Mouse (Mus musculus) CH12.LX (cell line): ENCODE data around the gene Kcne3.

Source experiments
- BHLHE40 ChIP-seq: IDR thresholded peaks from 2 replicates; pipeline ENCODE4 v1.6.1; 2011; ENCODE audit warnings: mild to moderate bottlenecking, low read depth, low read length, improper control_type of control experiment
- CHD1 ChIP-seq: IDR thresholded peaks from 2 replicates; pipeline ENCODE4 v1.6.1; 2012; ENCODE audit warnings: low read depth, low read length, improper control_type of control experiment, inconsistent platforms
- CTCF ChIP-seq, 2 experiments: IDR thresholded peaks in 1 of 2; conservative IDR thresholded peaks in 1 of 2; 2 replicates each; pipeline ENCODE4 v1.5.1; 2011 to 2012; ENCODE audit warnings: low read depth in 2 of 2, low read length in 2 of 2, improper control_type of control experiment in 1 of 2, inconsistent platforms in 1 of 2, mild to moderate bottlenecking in 1 of 2, moderate library complexity in 1 of 2
- E2F4 ChIP-seq: IDR thresholded peaks from 2 replicates; pipeline ENCODE4 v1.6.1; 2011; ENCODE audit warnings: low read depth, low read length, improper control_type of control experiment; ENCODE audit not compliant: insufficient replicate concordance
- EP300 ChIP-seq: IDR thresholded peaks from 2 replicates; pipeline ENCODE4 v1.6.1; 2011; ENCODE audit warnings: low read length, improper control_type of control experiment
- ETS1 ChIP-seq: conservative IDR thresholded peaks from 2 replicates; pipeline ENCODE4 v1.6.1; 2012; ENCODE audit warnings: low read depth, mild to moderate bottlenecking, inconsistent platforms, low read length, improper control_type of control experiment, moderate library complexity
- HCFC1 ChIP-seq: IDR thresholded peaks from 2 replicates; pipeline ENCODE4 v1.6.1; 2012; ENCODE audit warnings: low read depth, mild to moderate bottlenecking, inconsistent platforms, low read length, improper control_type of control experiment
- KAT2A ChIP-seq: IDR thresholded peaks from 2 replicates; pipeline ENCODE4 v1.6.1; 2012; ENCODE audit warnings: low read length, improper control_type of control experiment, inconsistent platforms; ENCODE audit not compliant: insufficient replicate concordance
- MAFK ChIP-seq: IDR thresholded peaks from 2 replicates; pipeline ENCODE4 v1.6.1; 2011; ENCODE audit warnings: low read length, improper control_type of control experiment; ENCODE audit not compliant: insufficient replicate concordance
- POLR2A ChIP-seq: IDR thresholded peaks from 2 replicates; pipeline ENCODE4 v1.6.1; 2011; ENCODE audit warnings: low read depth, mild to moderate bottlenecking, improper control_type of control experiment, low read length
- SIN3A ChIP-seq: IDR thresholded peaks from 2 replicates; pipeline ENCODE4 v1.6.1; 2012; ENCODE audit warnings: low read length, improper control_type of control experiment, inconsistent platforms
- SMC3 ChIP-seq: IDR thresholded peaks from 2 replicates; pipeline ENCODE4 v1.6.1; 2011; ENCODE audit warnings: low read depth, low read length, improper control_type of control experiment
- TBP ChIP-seq: conservative IDR thresholded peaks from 2 replicates; pipeline ENCODE4 v1.6.1; 2011; ENCODE audit warnings: low read depth, low read length, improper control_type of control experiment
- TCF12 ChIP-seq: IDR thresholded peaks from 2 replicates; pipeline ENCODE4 v1.6.1; 2014; ENCODE audit warnings: low read depth, mild to moderate bottlenecking, inconsistent platforms, low read length, improper control_type of control experiment

DNA sequence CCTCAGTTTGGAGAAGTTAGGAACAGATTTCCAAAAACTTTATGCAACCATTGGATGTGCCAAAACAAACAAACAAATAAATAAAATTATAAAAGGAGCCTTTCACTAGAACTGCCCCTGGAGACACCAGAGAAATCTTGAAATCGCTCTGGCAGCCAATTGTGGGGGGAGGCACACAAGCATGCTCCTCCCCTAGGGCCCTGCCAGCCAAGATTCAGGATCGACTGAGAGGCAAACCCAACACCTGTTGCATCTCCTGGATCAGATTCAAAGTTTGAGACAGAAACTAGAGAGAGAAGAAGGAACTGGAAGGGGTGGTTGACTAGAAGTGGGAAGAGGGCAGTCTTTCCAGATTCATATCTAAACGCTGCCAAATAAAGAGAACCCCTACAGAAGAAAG lies 27.3 kb downstream of the Kcne3 start:
- TF ChIP-seq POLR2A: no peak
- no peak for TF ChIP-seq MAFK
- no peak for TF ChIP-seq E2F4
- no peak for TF ChIP-seq TBP
- no peak for TF ChIP-seq EP300
- TF ChIP-seq CTCF (conservative IDR thresholded peaks at IDR 0.05 in 1 of 2, IDR thresholded peaks at IDR 0.05 in 1 of 2; ENCODE audit: low read depth in 2 of 2, low read length in 2 of 2): no peak
- no peak for TF ChIP-seq CHD1
- no peak for TF ChIP-seq HCFC1
- no peak for TF ChIP-seq TCF12
- no peak for TF ChIP-seq BHLHE40
- TF ChIP-seq ETS1: no peak
- no peak for TF ChIP-seq SIN3A
- no peak for TF ChIP-seq KAT2A
- no peak for TF ChIP-seq SMC3
